Mouse (Mus musculus) left cerebral cortex, adult 6 months (tissue): ENCODE results near the gene Tmprss4. TPM values are rescaled to one million over a fixed set of nuclear protein-coding genes. Genes with fewer than 3 reads are reported as not detected.

ENCODE experiments used
- long read RNA-seq, 2 experiments: library from polyadenylated mRNA; unstranded; transcript quantifications; one replicate each; pipeline ENCODE4 v2.0.0; 2019 to 2020
- polyA plus RNA-seq: library from polyadenylated mRNA; unstranded; fragments of <200 nt; fragmentation: Nextera tagmentation; gene quantifications from 2 replicates; pipeline ENCODE4 v1.2.3, GENCODE M21; 2021

Gene Tmprss4
- 0.10 TPM in 1 of 2 replicates, not detected in the other for polyA plus RNA-seq
- long read RNA-seq, experiment 1, partial matches to known transcripts = 1 of 1 reads
- long read RNA-seq, experiment 1, other reads (novel, unspliced or antisense) = 0 of 1 reads
- long read RNA-seq, experiment 2 = 0 reads

GRCm38 (mm10) chr9:45203797-45204410 is at the start of gene Tmprss4:
TSS of gene Tmprss4 (minus strand) at chr9:45204092.

GRCm38 (mm10) chr9:45181770-45182169 is 22.1 kb downstream of the Tmprss4 start, which contains the start of gene BC049352:
TSS of gene BC049352 (plus strand) at chr9:45182007.

DNA sequence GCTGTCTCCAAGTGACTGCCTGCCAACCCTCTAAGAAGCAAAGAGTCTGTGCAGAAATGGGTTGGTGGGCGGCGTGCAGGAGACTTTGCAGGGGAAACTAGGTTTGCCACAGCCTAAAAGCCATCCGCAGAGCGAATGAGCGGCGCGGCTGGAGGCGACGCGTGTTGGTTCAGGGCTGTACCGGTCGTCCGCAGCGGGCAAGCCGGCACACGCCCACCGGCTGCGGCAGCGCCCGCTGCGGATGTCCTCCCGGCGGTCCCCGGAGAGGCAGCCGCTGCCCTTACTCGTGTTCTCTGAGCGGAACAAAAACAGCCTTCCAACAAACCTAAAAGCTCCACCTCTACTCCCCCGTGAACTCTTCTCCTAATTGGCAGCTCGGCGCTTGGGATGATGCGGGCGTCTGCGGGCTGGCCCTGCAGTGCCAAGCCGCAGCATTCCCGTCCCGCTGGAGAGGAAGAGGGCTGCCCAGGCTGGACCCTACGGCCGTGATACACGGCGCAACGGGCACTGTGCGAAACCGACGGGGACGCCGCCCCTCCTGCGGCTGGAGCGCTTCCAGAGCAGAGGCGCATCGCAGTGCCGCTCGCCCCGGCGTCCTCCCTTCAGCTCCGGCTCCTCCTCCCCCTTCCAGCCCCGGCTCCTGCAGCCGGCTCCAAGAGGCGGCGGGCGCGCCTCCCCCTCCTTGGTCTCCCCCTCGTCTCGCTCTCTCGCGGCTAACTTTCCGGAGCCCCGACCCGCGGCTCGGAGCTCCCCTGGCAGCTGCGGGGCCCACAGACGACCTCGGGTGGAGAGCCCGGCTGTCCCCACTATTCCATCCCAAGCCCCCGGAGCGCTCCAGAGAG is 65.5 kb downstream of the Tmprss4 start, which contains the start of gene Scn4b:
TSS of gene Scn4b (plus strand) at position 205 of the 842 bp plus-strand sequence.

Other genes starting within 250 kb of the Tmprss4 start
- gene Ube4a, start 238.5 kb downstream of the Tmprss4 start, polyA plus RNA-seq = 25.5 and 41.4 TPM in 2 replicates
- not detected in 2 replicates for gene Cd3g, start 223.7 kb downstream of the Tmprss4 start, polyA plus RNA-seq
- 0.06 TPM in 1 of 2 replicates, not detected in the other for gene Cd3d, start 222.3 kb downstream of the Tmprss4 start, polyA plus RNA-seq
- 0.06 TPM in 1 of 2 replicates, not detected in the other for gene Cd3e, start 194.5 kb downstream of the Tmprss4 start, polyA plus RNA-seq
- gene Mpzl2, start 164.3 kb downstream of the Tmprss4 start, polyA plus RNA-seq = 0.72 and 1.3 TPM in 2 replicates
- gene Mpzl3, start 148.9 kb downstream of the Tmprss4 start, polyA plus RNA-seq = 1.1 and 1.4 TPM in 2 replicates
- 0.54 and 1.0 TPM in 2 replicates for gene Jaml, start 124.9 kb downstream of the Tmprss4 start, polyA plus RNA-seq
- gene Scn2b, start 86.3 kb downstream of the Tmprss4 start, polyA plus RNA-seq = 258 and 466 TPM in 2 replicates
- 24.4 and 33.1 TPM in 2 replicates for gene Scn4b, start 65.7 kb downstream of the Tmprss4 start, polyA plus RNA-seq
- 1.3 and 1.4 TPM in 2 replicates for gene BC049352, start 22.1 kb downstream of the Tmprss4 start, polyA plus RNA-seq
- gene Il10ra, start 65.1 kb upstream of the Tmprss4 start, polyA plus RNA-seq = 2.0 and 2.4 TPM in 2 replicates
- gene Tmprss13, start 115.0 kb upstream of the Tmprss4 start, polyA plus RNA-seq = not detected in 2 replicates
- 138 and 147 TPM in 2 replicates for gene Fxyd6, start 166.1 kb upstream of the Tmprss4 start, polyA plus RNA-seq
- gene Fxyd2, start 195.6 kb upstream of the Tmprss4 start, polyA plus RNA-seq = 17.4 and 18.2 TPM in 2 replicates
- 5.8 and 6.6 TPM in 2 replicates for gene Dscaml1, start 222.5 kb upstream of the Tmprss4 start, polyA plus RNA-seq